Mouse (Mus musculus): ENCODE results near the gene Plgrkt. TPM values are rescaled to one million over a fixed set of nuclear protein-coding genes. Genes with fewer than 3 reads are reported as not detected.

Gene Plgrkt
- polyA plus RNA-seq, 1 experiment from 2014 or later, result 237 TPM

DNA sequence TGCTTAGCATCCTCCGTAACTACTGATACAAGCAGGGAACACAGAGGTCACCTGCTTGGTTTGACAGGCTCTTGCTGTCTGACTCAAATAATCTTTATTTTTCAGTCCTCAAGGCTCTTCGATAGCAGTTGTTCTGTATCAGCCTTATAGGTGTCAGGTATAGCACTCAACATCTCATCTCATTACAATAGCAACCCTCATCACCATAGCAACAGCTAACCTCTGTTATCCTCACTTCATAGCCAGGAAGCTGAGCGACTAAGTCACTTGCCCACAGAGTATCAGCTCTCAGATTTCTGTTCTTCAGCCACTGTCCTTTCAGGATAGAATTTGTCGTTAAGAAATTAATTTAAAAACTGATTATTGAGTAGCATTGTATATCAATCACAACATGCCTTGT, 18.6 kb upstream of the Plgrkt start:
- H3K27me3 ChIP-seq (replicated peaks; ENCODE audit: control insufficient read depth, insufficient read depth, low read length), result no peaks in the 10 kb centered on the region
- 85% methylated on average over 4 of the region's 4 CpGs for WGBS

DNA sequence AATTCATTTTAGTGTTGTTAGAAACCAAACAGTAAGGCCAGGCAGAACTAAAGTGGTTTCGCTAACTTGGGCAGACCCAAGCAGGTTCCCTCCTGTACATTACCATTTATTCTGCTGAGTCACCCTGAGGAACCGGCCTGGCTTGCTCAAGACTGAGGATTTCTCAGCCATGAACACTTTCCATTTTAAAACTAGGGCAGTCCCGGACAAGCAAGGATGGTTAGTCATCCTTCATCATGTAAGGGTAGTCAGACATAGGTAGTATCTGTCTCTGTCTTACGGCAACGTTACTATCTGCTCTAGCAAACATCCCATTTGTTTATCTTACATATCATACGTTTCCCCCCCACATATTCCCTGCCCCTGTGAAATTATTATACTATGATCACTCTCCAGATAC, 17.8 kb upstream of the Plgrkt start:
- no peak overlapping the region for H3K4me3 ChIP-seq (ENCODE audit: low read length)
- no peak for ATAC-seq
- no peaks in the 10 kb centered on the region for H3K36me3 ChIP-seq (ENCODE audit: control insufficient read depth, insufficient read depth, low read length)
- WGBS, result 75% methylated on average over 6 of the region's 6 CpGs
- H3K9me3 ChIP-seq (ENCODE audit: control insufficient read depth, low read length), result no peaks in the 10 kb centered on the region
- no peaks in the 10 kb centered on the region for H3K27me3 ChIP-seq (replicated peaks; ENCODE audit: control insufficient read depth, insufficient read depth, low read length)
- no peaks in the 10 kb centered on the region for H3K4me1 ChIP-seq (ENCODE audit: control insufficient read depth, insufficient read depth, low read length)
- H3K4me2 ChIP-seq (ENCODE audit: low read depth, low read length), result no peak overlapping the region
- no peak overlapping the region for H3K9ac ChIP-seq (ENCODE audit: low read depth, low read length)
- no peak overlapping the region for H3K27ac ChIP-seq (ENCODE audit: low read length)

More for the DNA sequence above, 18.6 kb upstream of the Plgrkt start:
- Histone ChIP-seq H3K9me3 (ENCODE audit: control insufficient read depth, low read length) (no peaks in the 10 kb centered on the region), H3K4me1 (ENCODE audit: control insufficient read depth, insufficient read depth, low read length) (no peaks in the 10 kb centered on the region), H3K27ac (ENCODE audit: low read length) (no peak overlapping the region), H3K9ac (ENCODE audit: low read depth, low read length) (no peak overlapping the region), H3K4me3 (ENCODE audit: low read length) (no peak overlapping the region), H3K4me2 (ENCODE audit: low read depth, low read length) (no peak overlapping the region), H3K36me3 (ENCODE audit: control insufficient read depth, insufficient read depth, low read length) (no peaks in the 10 kb centered on the region)
- no peak for ATAC-seq

DNA sequence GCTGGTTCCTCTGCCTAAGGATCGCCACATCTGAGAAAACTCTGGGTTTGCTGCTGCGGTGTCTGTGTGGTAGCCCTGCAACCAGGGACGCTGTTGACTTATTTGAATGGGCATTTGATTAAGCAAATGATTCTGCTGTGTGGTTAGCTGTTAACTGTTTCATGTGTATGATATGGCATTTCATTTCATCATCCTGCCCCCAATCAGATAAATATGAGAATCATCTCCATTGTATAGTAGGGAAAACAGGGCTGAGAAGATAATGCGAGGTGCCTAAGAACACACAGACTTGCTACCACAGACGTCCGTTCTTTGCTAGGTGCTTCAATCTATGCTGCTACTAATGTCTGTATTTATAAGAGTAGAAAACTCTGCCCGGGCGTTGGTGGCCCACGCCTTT, 17.2 kb upstream of the Plgrkt start:
- no peak overlapping the region for H3K4me2 ChIP-seq (ENCODE audit: low read depth, low read length)
- H3K27ac ChIP-seq (ENCODE audit: low read length), result no peak overlapping the region
- H3K9me3 ChIP-seq (ENCODE audit: control insufficient read depth, low read length), result no peaks in the 10 kb centered on the region
- H3K27me3 ChIP-seq (replicated peaks; ENCODE audit: control insufficient read depth, insufficient read depth, low read length), result no peaks in the 10 kb centered on the region
- ATAC-seq, result no peak
- H3K36me3 ChIP-seq (ENCODE audit: control insufficient read depth, insufficient read depth, low read length), result no peaks in the 10 kb centered on the region
- no peak overlapping the region for H3K4me3 ChIP-seq (ENCODE audit: low read length)
- no peaks in the 10 kb centered on the region for H3K4me1 ChIP-seq (ENCODE audit: control insufficient read depth, insufficient read depth, low read length)
- 81% methylated on average over 9 of the region's 9 CpGs for WGBS
- H3K9ac ChIP-seq (ENCODE audit: low read depth, low read length), result no peak overlapping the region

DNA sequence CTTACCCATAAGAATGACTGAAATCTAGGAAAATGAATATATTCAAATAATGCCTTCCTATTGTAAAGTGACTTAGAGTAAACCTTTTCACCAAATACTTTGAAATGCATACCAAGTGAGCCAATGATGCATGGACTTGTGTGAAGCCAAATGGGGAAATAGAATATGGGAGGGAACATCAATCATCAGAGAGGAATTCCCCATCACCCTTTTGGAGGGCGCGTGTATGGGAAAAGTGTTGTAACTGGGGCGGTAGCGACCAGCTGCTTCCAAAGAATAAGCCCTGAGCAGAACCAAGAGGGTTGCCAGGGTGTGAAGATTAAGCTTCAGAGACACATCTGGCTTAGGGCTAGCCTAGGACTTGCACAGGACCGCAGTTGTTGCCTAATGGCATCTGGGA, 16.2 kb upstream of the Plgrkt start:
- Histone ChIP-seq H3K36me3 (ENCODE audit: control insufficient read depth, insufficient read depth, low read length) (no peaks in the 10 kb centered on the region), H3K4me1 (ENCODE audit: control insufficient read depth, insufficient read depth, low read length) (no peaks in the 10 kb centered on the region), H3K9ac (ENCODE audit: low read depth, low read length) (no peak overlapping the region), H3K27ac (ENCODE audit: low read length) (no peak overlapping the region), H3K27me3 (replicated peaks; ENCODE audit: control insufficient read depth, insufficient read depth, low read length) (no peaks in the 10 kb centered on the region), H3K9me3 (ENCODE audit: control insufficient read depth, low read length) (no peaks in the 10 kb centered on the region), H3K4me2 (ENCODE audit: low read depth, low read length) (no peak overlapping the region), H3K4me3 (ENCODE audit: low read length) (no peak overlapping the region)
- WGBS, result 93% methylated on average over 5 of the region's 5 CpGs
- ATAC-seq, result no peak

DNA sequence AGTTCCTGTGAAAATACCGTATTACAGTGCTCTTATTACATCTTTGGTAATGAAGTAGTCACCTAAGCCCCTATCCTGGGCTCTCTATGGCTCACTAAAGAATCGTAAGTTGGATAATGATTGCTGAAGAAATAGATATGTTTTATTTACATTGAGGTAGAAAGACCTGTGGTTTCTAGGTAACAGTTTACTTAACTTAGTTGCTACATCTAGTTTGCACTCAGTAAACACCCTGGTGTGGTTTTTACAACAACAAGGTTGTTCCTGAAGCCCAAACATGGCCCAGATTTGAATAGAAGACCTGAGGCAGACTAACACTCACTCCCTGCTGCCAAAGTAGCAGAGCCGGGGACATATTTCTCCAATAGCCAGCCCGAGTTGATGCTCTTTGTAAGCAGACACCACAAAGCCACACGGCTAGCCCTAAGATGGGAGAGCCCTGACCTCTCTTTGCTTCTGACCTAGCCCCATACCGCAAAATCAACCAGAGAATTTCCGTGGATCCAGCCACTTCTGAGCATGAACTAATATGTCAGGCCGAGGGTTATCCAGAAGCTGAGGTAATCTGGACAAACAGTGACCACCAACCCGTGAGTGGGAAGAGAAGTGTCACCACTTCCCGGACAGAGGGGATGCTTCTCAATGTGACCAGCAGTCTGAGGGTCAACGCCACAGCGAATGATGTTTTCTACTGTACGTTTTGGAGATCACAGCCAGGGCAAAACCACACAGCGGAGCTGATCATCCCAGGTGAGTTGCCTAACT, 12.8 kb upstream of the Plgrkt start:
- WGBS, result 82% methylated on average over 14 of the region's 14 CpGs
- Histone ChIP-seq H3K4me3 (ENCODE audit: low read length) (no peak overlapping the region), H3K27ac (ENCODE audit: low read length) (no peak overlapping the region), H3K9me3 (ENCODE audit: control insufficient read depth, low read length) (no peaks in the 10 kb centered on the region), H3K27me3 (replicated peaks; ENCODE audit: control insufficient read depth, insufficient read depth, low read length) (no peaks in the 10 kb centered on the region), H3K36me3 (ENCODE audit: control insufficient read depth, insufficient read depth, low read length) (no peaks in the 10 kb centered on the region), H3K9ac (ENCODE audit: low read depth, low read length) (no peak overlapping the region), H3K4me1 (ENCODE audit: control insufficient read depth, insufficient read depth, low read length) (no peaks in the 10 kb centered on the region), H3K4me2 (ENCODE audit: low read depth, low read length) (no peak overlapping the region)
- no peak for ATAC-seq

DNA sequence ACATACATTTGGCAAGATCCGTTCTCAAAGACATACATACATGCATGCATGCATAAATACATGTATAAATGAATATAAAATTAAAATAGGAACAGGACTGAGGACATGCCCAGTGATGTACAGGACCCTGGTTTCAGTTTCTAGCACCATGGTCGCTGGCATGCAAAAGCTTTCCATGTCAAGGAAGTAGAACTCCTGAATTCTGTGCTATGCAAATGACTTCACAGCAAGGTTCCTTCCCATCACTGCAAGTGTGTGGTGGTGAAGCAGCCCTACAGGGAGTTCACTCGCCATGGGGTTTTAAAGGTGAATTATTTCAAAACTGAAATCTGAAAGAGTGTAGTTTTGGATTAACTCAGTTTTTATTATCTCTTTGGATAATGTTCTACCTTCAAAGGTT, 9.2 kb upstream of the Plgrkt start:
- Histone ChIP-seq H3K36me3 (ENCODE audit: control insufficient read depth, insufficient read depth, low read length) (no peaks in the 10 kb centered on the region), H3K9me3 (ENCODE audit: control insufficient read depth, low read length) (no peaks in the 10 kb centered on the region), H3K4me3 (ENCODE audit: low read length) (no peak overlapping the region), H3K4me2 (ENCODE audit: low read depth, low read length) (no peak overlapping the region), H3K4me1 (ENCODE audit: control insufficient read depth, insufficient read depth, low read length) (no peaks in the 10 kb centered on the region), H3K9ac (ENCODE audit: low read depth, low read length) (no peak overlapping the region), H3K27me3 (replicated peaks; ENCODE audit: control insufficient read depth, insufficient read depth, low read length) (no peaks in the 10 kb centered on the region), H3K27ac (ENCODE audit: low read length) (no peak overlapping the region)
- WGBS, result 75% methylated on average over 3 of the region's 3 CpGs
- ATAC-seq, result no peak

DNA sequence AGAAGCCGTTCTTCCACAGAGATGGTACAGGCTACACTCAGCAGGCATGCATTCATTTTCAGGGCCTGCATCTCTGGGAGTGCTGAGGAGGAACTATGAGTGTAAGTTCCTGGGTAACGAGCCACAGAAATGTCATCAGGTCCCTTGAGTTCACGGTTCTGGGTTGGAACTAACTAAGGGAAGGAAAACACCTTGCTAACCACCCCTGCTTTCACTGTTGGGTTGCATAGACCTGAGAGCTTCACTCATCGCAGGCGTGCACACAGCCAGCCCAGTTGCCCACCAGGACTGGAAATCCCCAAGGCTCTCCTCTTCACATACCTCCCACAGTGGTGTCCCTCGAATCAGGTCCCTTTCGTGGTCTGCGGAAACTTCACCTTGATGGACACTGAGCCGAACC, 7.8 kb upstream of the Plgrkt start:
- H3K27me3 ChIP-seq (replicated peaks; ENCODE audit: control insufficient read depth, insufficient read depth, low read length), result no peaks in the 10 kb centered on the region
- H3K36me3 ChIP-seq (ENCODE audit: control insufficient read depth, insufficient read depth, low read length), result no peaks in the 10 kb centered on the region
- no peak overlapping the region for H3K27ac ChIP-seq (ENCODE audit: low read length)
- no peak overlapping the region for H3K9ac ChIP-seq (ENCODE audit: low read depth, low read length)
- no peaks in the 10 kb centered on the region for H3K4me1 ChIP-seq (ENCODE audit: control insufficient read depth, insufficient read depth, low read length)
- ATAC-seq, result no peak
- no peak overlapping the region for H3K4me3 ChIP-seq (ENCODE audit: low read length)
- no peaks in the 10 kb centered on the region for H3K9me3 ChIP-seq (ENCODE audit: control insufficient read depth, low read length)
- H3K4me2 ChIP-seq (ENCODE audit: low read depth, low read length), result no peak overlapping the region
- WGBS, result 91% methylated on average over 9 of the region's 9 CpGs

DNA sequence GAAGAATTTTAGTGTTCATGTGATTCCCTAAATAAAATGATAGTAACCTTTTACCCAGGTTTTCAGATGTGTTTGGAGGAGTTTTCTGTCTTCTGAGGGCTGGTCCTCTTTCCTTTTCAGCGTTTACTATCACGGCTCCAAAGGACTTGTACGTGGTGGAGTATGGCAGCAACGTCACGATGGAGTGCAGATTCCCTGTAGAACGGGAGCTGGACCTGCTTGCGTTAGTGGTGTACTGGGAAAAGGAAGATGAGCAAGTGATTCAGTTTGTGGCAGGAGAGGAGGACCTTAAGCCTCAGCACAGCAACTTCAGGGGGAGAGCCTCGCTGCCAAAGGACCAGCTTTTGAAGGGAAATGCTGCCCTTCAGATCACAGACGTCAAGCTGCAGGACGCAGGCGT, 6.2 kb upstream of the Plgrkt start:
- Histone ChIP-seq H3K4me1 (ENCODE audit: control insufficient read depth, insufficient read depth, low read length) (no peaks in the 10 kb centered on the region), H3K9ac (ENCODE audit: low read depth, low read length) (0 out of 2 replicates have a peak overlapping the region, but pooled peaks have one; percentile 29), H3K4me3 (ENCODE audit: low read length) (no peak overlapping the region), H3K27ac (ENCODE audit: low read length) (no peak overlapping the region), H3K9me3 (ENCODE audit: control insufficient read depth, low read length) (no peaks in the 10 kb centered on the region), H3K4me2 (ENCODE audit: low read depth, low read length) (no peak overlapping the region), H3K27me3 (replicated peaks; ENCODE audit: control insufficient read depth, insufficient read depth, low read length) (no peaks in the 10 kb centered on the region), H3K36me3 (ENCODE audit: control insufficient read depth, insufficient read depth, low read length) (no peaks in the 10 kb centered on the region)
- ATAC-seq, result no peak
- 41% methylated on average over 11 of the region's 11 CpGs for WGBS

DNA sequence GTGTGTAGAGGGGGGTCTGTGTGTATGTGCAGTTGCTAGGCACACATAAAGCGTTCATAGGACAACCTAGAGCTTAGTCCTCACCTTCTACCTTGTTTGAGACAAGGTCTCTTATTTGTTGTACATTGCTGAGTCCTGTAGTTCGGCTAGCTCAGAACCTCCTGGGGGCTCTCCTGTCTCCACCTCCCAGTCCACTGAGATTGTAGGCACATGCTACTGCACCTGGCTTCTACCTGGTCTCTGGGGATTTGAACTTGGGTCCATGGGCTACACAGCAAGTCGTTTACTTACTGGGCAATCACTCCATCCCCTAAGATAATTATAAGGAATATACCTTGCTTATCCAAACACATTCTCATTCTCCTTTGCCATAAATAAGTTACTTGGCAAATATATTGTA, 5.4 kb upstream of the Plgrkt start:
- no peaks in the 10 kb centered on the region for H3K36me3 ChIP-seq (ENCODE audit: control insufficient read depth, insufficient read depth, low read length)
- no peak for ATAC-seq
- H3K9me3 ChIP-seq (ENCODE audit: control insufficient read depth, low read length), result no peaks in the 10 kb centered on the region
- WGBS, result 85% methylated on average over 3 of the region's 3 CpGs
- H3K4me2 ChIP-seq (ENCODE audit: low read depth, low read length), result no peak overlapping the region
- H3K27me3 ChIP-seq (replicated peaks; ENCODE audit: control insufficient read depth, insufficient read depth, low read length), result no peaks in the 10 kb centered on the region
- H3K9ac ChIP-seq (ENCODE audit: low read depth, low read length), result no peak overlapping the region
- no peak overlapping the region for H3K4me3 ChIP-seq (ENCODE audit: low read length)
- H3K4me1 ChIP-seq (ENCODE audit: control insufficient read depth, insufficient read depth, low read length), result no peaks in the 10 kb centered on the region
- H3K27ac ChIP-seq (ENCODE audit: low read length), result no peak overlapping the region

DNA sequence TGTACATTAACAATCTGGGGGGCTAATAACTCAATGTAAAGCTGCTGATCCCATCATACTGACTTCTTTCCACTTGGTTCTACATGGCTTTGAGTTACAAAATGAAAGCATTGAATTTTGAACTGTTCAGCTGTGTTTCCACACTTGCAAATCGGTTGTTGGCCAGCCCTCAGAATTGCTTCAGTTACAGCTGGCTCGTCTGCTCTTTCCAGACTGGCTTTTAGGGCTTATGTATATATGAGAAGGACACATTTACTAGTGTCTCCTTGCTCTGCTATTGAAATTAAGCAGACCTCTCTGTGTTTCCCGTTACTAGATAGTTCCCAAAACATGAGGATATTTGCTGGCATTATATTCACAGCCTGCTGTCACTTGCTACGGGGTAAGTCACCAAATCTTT, 4.9 kb upstream of the Plgrkt start:
- Histone ChIP-seq H3K4me2 (ENCODE audit: low read depth, low read length) (peak overlapping the region; percentile 38), H3K4me3 (ENCODE audit: low read length) (peak overlapping the region; percentile 12; the same call in 1 of the 2 replicates), H3K27me3 (replicated peaks; ENCODE audit: control insufficient read depth, insufficient read depth, low read length) (no peaks in the 10 kb centered on the region), H3K9me3 (ENCODE audit: control insufficient read depth, low read length) (no peaks in the 10 kb centered on the region), H3K27ac (ENCODE audit: low read length) (peak overlapping the region; percentile 48; the same call in 1 of the 2 replicates), H3K4me1 (ENCODE audit: control insufficient read depth, insufficient read depth, low read length) (no peaks in the 10 kb centered on the region), H3K36me3 (ENCODE audit: control insufficient read depth, insufficient read depth, low read length) (no peaks in the 10 kb centered on the region), H3K9ac (ENCODE audit: low read depth, low read length) (peak overlapping the region; percentile 18; the same call in 1 of the 2 replicates)
- WGBS, result 45% methylated on average over 4 of the region's 4 CpGs
- ATAC-seq, result peak; percentile 41
